Mouse (Mus musculus) embryo, embryonic 10.5 days (tissue): ENCODE results near the gene Focad.
"Not testable (repeated sequence)": the region's sequence is repeated elsewhere in the genome, so short reads cannot be mapped to it uniquely, and the experiment has no call there.

Experiments used
- DNase-seq: peaks from one replicate; pipeline ENCODE4 v3.0.0-alpha.2; 2015; ENCODE audit warnings: low spot score

The Focad gene

DNA sequence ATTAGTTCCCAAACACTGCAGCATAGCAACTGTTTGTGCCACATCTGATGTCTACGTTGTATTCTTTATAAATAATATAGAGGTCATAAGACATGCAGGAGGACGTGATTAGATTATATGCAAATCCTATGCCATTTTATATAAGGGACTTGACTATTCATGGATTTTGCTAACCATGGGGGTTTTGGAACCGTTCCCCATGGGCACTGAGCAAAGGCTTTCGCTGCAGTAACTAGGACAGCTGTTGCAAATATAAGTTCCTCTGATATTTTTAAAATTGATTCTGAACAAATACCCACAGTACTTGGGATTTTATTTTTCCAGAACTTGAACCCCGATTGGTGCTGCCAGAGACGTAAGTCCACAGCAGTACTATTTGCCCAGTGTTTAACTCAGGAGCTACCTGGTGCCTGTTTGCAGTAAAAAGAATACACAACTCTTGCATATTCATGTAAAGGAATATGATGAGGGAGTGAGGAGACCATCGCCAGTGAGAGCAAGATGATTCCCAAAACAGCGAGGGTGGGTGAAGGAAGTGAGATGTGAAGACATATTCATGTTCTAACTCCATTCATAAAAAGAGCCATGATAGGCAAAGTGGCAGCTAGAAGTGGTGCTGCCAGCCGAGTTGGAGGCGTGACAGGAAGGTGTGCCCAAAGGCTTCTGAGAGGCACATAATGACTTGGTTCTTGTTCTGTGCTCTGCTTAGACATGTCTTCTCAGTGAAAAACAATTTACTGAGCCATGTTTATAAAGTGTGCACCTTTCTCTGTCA lies 214.1 kb downstream of the Focad start:
- DNase-seq = no peak

GRCm38 (mm10) chr4:88309676-88310075 lies 215.2 kb downstream of the Focad start:
- peak; percentile 72 for DNase-seq

DNA sequence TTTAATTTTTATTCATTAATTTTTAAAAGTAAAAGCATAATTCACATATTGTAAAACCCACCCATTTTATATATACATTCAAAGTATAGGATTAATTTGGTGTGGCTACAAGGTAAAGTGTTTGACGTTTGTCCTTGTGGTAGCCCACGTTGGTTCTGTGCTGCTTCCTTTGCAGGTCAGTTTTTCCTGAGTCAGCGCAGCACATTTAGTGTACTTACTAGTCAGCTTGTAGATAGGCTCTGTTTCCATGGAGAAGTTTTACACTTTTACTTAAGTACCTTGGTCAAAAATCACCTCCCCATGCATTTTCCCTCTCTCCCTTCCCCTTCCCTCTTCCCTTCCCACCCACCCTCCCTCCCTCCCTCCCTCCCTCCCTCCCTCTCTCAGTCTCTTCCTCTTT lies 220.5 kb downstream of the Focad start:
- no peak for DNase-seq

DNA sequence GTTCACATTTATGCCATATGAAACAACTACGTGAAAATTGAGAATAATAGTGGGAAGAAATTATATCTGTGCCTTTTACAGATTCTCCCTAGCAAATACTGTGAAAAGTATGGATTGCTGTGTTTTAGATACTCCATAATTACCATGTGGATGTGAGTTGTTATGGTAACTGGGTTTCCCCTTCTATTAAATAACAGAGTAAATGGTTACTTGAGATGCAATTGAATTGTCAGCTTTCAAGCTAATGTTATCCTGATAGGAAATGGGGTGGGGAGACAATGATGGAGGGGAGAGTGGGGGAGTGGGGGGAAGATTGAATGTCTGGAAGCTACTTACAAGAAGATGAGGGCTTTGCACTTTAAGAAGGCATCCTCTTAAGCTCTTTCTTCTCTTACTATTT lies 225.6 kb downstream of the Focad start:
- no peak for DNase-seq

- no peak for DNase-seq
These were observed 231.0 kb downstream of the Focad start for GRCm38 (mm10) chr4:88325392-88325791.

DNA sequence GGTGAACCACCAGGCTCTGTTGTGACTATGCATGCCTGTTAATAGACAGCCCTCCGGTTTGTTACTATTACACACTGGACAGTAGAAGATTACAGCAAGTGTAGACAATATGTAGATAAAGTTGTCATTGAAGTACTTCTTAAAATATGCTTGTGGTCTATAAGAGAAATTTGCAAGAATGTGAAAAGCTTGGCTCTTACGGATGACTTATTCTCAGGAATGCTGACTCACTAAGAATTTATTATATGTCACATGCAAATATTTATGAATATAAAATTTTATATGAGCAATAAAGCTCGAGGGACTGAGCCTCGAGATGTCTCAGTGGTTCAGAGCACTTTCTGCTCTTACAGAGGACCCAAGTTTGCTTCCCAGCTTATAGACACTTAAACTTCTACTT lies 240.1 kb downstream of the Focad start:
- DNase-seq = no peak

DNA sequence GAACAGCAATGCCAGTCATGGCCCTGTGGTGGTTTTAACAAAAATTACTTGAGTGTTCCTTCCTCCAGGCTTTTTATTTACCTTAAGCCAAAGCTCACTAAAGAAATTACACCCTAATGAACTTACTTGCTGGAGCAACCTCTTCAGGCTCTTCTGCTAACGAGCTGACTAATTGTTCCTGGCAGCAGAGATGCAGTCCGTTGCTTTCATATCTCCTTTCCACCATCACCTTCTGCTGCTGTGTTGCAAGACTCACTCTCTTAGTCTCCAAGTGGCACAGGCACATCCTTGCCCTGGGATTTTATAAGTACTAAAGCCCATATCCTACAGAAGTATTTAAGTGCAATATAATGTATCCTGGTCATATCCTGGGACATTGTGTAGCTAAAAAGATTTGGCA lies 242.3 kb downstream of the Focad start:
- no peak for DNase-seq

- no peak for DNase-seq
These were observed 242.9 kb downstream of the Focad start for GRCm38 (mm10) chr4:88337365-88337764.

DNA sequence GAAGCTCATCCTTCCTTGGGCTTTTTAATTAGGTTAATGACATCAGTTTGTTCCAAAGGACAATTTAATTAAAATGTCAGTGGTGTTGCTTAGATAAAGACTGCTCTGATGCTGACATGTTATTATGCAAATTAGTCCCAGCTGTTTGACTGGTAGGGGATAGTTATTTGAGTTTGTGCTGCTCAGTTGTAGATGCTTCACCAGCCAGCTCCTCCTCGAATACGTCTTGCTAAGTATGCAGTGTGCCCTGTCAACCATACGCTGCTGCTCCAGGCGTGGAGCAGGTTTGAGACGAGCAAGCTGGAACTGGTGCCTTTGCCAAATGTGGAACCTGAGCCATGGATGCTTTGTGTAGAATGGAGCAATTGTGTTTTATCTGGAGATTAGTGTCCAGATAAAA lies 243.7 kb downstream of the Focad start:
- DNase-seq = no peak

DNA sequence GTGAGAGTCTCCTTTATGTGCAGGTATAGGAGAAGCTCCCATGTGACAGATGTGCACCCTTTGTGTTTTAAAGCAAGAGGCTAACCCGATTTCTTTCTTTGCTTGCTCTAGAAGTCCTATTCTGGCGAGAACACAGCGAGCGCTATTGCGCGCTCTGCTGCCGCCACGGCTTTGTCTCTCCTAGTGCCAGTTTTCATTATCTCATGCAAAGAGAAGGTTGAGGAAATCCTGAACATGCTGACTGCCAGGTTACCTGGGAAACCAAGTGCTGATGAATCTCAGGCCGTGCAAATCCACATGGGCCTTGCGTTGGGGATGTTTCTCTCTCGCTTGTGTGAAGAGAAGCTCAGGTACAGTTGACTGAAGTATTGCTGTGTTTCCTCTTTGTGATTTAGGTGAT lies 250.0 kb downstream of the Focad start:
- DNase-seq = no peak

DNA sequence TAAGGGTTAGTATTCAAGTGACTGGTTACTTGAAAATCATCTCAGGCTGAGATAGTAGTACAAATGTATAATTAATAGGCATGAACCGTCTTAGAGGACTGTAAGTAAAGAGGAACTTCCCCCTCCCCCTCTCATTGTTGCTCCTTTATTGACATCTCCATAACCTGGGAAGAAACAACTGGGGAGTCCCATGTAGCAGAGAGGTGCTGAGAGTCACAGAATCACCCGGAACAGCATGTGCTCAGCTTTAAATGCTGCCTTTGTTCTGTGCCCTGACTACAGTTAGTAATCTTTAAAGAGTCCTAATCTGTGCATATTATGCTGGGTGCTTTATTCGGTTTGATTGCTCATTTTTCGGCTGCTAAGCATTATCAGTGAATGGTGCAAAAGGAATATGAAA lies 250.6 kb downstream of the Focad start:
- no peak for DNase-seq

DNA sequence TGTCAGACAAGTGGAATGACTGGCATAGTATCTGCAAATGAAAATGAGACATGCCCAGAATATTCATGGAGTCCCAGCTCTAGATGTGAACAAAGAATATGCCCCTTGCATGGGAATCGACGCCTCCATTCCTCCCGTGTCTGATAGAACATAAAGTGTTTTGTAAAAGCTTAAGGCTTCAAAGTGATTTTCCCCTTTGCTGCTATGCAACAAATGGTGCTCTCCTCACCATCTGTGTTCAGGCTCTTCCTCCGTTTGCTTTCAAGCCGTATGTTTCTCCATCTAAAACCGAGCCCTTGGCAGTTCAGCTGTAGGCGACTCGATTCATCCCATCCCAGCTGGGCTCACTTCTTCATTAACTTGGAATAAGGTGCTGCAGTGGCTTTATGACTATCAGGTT lies 251.5 kb downstream of the Focad start:
- no peak for DNase-seq

DNA sequence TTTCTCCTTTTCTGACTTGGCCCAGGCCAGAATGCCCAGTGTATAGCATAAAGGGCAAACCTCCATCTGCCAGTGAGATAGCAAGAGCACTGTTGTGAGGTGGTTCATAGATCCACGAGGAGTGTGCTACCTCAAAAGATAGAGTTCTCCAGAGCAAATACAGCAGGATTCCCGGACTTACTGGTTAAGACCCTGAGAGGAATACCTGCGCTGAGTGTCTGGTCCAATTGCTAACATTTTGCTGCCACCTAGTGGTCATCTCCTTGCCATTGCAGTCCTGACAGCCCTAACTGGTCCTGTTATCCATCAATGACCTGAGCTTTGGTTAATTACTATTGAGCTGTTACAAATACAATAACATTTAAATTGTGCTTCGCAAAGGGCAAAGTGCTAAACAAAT lies 256.5 kb downstream of the Focad start:
- peak; percentile 95 for DNase-seq

DNA sequence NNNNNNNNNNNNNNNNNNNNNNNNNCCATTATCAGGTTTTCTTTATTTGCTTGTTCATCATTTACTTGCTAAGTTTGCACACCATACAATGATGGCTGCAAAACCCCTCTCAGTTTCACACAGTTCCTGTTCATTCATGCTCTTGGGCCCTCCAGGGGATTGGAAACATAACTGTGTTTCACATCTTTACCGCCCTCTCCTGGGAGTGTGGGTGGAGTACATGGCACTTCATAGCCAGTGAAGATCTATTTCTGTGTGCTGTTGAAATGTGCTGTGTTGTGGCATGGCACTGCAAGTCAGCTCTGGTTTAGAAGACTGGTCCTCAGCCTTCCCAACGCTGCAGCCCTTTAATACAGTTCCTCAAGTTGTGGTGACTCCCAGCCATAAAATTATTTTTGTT lies 262.2 kb downstream of the Focad start:
- peak; percentile 59 for DNase-seq

DNA sequence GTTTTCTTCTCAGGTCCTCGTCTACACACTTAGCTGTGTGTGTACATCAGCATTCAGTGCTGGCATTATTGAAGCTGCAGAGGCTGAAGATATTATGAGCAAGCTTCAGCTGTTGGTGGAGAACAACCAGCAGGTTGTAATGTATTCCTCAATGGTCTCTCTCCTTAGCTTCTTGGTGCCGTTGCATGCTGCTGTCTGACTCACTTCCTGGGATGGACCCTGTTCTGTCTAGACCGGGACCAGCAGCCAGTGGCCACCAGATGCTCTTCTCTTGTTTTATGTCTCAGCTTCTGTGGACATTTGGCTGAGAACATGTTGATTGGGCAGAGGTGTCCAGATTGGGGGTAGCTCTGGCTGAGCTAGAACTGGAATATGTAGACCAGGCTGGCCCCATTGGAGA lies 263.0 kb downstream of the Focad start:
- DNase-seq = no peak

- no peak for DNase-seq
These were observed 275.5 kb downstream of the Focad start for GRCm38 (mm10) chr4:88369951-88370350.

- DNase-seq = no peak
These were observed 276.4 kb downstream of the Focad start for GRCm38 (mm10) chr4:88370819-88371218.

DNA sequence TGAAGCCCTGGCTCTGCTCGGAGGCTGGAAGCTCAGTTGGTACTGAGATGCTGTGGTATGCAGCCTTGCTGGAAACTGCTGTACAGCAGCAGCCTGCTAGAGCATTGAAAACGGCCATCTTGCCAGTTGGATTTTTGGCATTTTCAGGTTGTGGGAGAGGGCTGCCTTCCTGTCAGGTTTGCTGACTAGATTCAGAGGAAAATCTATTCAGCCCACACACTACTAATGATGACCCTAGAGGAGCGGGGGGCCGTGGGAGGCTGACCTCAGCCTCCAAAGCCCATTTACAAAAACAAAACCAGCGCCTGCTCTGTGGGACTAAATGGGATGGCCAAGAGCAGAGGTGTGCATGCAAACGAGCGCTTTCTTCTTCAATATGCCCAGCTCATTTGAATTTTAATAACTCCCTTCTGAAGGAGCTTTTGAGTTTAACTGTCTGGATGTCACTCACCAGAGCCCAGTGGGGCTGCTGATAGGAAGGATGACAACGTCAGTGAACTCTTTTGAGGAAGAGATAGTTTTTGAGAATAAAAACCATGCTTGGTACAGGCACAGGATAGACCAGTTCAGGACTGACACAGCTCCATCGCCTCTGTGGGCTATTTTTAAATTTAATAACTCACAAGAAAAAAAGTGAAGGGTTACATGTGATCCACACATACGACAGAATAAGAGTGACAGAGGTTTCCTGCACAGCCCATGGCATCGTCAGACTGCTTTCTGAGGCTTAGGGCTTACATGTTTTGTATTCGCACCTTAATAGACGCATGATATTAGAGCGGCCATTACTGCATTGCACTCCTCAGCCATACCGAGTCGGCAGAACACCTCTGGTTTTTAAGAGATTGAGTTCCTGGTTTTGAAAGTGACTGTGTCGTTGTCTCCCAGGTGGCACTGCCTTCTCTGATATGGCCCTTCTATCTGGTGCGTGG lies 278.1 kb downstream of the Focad start:
- no peak for DNase-seq

DNA sequence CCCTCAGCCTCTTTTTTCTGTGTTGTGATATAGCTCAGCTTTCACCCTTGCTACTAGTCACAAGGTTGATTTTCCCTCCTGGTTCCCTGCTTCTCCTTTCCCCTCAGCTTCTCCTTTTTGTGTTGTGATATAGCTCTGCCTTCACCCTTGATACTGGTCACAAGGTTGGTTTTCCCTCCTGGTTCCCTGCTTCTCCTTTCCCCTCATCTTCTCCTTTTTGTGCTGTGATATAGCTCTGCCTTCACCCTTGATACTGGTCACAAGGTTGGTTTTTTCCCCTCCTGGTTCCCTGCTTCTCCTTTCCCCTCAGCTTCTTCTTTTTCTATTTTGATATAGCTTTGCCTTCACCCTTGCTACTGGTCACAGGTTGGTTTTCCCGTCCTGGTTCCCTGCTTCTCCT lies 295.6 kb downstream of the Focad start:
- DNase-seq = no peak

- not testable (repeated sequence) for DNase-seq
These were observed 296.2 kb downstream of the Focad start for GRCm38 (mm10) chr4:88390596-88390995.

DNA sequence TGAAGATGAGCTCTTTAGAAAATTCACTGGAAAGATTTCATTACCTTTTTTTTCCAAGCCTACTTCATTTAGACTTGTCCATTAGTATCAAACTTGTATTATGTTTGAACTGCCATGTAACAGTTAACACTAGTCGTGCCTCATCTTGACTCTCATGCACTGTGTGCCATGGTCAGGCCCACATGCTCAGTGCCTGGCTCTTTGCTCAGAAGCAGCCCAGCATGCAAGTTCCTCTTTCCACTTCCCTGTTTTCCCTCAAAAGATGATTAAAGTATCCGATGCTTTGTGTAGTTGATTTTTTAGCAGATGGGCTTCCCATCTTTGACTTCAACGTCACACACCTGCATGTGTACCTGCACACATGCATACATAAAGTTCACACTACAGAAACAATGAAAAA lies 301.3 kb downstream of the Focad start:
- DNase-seq = no peak

DNA sequence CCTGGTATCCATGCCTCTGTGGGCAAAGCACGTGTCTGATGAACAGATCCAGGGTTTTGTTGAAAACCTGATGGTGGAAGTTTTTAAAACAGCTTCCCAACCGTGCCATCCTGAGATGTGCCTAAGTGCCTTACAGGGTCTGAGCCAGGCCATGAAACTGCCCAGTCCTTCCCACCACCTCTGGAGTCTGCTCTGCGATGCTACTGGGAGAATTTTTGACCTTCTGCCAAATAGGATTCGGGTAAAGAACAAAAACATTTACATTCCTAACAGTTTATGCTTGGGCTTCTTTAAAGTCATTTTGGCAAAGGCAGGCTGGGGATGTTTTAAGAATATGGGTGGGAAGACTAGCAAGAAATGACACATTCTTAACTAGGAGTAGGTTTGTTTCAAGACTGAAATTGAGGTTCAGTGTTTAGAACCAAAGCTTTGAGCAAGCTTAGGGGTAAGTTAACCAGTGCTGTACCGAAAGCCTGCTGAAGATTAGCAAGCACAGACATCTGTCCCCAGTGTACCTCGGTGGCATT lies 302.6 kb downstream of the Focad start:
- DNase-seq = no peak
